Mouse (Mus musculus): Measurements from ENCODE around the gene Plxdc2. TPM values are rescaled to one million over a fixed set of nuclear protein-coding genes. Genes with fewer than 3 reads are reported as not detected.

The Plxdc2 gene
- total RNA-seq, 4 experiments from 2014 or later = 29.1 to 71.3 (median 50.6) TPM

DNA sequence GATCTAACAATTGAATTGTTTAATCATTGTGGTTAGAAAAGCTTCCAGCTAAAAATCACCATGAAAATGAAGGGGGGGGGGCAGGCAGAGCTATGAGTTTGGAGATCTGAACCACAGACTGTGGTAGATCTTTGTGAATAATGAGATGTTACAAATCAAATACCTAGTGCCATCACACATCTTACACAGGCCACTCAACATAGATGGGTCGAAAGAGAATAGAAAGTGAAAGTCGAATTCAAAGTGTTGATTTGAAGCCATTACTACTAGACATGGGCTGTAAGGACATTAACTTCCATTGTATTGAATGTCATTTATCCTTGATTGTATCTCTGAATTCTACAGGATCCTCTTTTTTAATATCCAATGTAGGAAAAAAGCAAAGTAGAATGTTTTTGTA, 212.2 kb downstream of the Plxdc2 start:
- no peak for DNase-seq (ENCODE audit: low spot score in 2 of 2)

DNA sequence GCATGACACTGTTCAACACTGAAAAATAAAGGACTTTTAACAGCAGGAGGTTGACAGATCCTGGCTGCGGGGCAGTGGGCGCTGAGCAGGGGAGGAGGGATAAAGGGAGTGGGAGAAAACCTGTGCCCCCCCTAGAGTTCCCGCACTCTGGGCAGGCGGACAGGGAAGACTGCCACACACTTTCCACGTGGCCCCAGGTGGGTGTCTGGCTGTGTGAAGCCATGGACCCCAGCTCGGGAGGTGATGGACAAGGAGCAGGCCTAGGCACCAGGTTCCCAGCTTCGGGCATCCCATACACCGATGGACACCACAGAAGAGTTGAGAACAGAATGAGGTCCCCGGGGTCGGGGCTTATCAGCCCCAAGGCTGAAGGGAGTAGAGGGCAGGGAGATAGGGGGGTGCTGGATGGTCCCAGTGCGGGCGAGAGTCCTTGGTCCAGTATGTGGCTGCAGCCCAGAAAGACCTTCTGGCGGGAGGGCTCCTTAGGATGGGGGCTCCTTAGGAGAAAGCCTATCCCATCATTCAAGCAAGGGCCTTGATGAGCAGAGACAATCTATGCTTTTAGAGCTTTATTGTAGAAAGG, 215.2 kb downstream of the Plxdc2 start:
- DNase-seq (ENCODE audit: low spot score in 2 of 2) = no peak

DNA sequence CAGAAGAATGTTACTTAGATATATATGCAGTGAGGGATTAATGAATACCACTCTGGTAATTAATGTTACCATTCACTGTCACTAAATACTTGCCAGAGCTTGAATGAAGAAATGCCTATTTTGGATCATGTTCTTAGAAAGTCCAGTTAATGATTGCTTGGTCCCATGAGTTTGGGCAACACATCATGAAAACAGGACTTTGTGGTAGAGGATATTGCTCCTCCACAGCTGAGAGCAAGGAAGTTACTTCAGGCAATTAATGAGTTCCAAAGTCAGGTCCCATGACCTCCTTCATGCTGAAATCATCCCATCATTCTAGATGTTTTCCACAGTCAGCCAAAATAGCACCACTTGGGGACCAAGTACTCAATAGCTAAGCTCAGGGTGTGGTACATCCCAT, 220.5 kb downstream of the Plxdc2 start:
- DNase-seq (ENCODE audit: low spot score in 2 of 2) = no peak

DNA sequence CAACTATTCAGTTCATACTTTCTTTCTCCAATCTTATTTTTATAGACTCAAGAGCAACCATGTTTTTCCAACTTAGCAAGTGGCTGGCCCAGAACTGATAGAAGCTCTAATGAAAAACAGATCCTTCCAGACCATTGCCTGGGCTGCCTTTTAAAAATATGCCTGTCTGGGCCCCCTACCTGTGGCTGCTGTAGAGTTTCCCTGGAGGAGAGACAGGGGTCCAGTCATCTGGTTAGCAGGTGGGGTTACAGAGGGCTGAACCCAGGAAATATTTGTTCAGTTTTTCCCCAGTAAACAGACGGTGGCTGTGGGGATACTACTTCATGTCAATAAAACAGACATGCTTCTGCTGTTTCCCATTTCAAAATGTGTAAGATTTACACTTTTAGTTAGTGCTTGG, 222.0 kb downstream of the Plxdc2 start:
- no peak for DNase-seq (ENCODE audit: low spot score in 2 of 2)

DNA sequence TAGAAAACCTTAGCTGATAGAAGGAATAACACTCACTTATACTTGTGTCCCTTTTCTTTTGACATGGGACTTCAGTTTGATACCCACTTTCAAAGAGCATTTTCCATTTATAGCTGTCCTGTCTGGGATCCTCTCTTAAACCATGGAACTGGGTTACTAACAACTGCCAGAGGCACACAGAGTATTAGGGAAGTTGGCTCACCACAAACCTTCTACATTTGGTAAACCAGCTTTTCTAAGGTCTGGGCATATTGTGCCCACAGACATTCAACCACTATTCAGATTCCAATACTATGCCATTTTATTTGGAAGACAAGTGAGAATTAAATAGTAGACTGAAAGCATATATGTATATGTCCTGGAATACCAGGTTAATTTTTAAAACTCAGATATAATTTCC, 232.4 kb downstream of the Plxdc2 start:
- DNase-seq (ENCODE audit: low spot score in 2 of 2) = no peak

DNA sequence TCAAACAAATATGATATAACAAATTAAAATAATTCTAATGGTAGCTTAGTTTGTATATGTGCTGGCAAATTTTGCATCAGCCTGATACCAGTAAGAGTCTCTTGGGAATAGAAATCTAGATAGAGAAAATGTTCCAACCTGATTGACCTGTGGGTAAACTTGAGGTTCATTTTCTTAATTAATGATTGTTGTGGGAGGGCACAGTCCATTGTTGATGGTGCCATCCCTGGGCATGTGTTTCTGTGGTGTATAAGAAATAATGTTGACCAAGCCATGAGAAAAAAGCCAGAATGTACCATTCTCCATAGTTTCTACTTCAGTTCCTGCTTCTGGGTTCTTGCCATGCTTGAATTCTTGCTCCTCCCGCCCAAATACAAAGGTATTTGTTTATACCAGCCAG, 239.3 kb downstream of the Plxdc2 start:
- no peak for DNase-seq (ENCODE audit: low spot score in 2 of 2)

DNA sequence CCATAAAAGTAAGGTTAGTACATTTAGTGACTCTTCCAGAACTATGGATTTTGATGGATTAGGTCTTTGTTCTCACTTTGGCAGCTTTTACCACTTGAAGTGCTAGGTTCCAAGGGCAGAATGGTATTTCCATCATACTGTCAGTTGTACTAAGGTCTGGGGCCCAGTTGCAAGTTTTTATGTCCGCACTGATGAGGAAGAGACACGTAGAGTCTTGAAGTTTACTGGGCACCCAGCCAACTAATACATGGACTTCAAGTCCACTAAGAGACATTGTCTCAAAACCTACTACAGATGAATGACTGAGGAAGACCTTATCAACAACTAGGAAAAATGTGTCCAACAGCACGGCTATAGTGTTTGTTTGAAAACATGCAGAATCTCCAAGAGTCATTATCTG, 242.1 kb downstream of the Plxdc2 start:
- no peak for DNase-seq (ENCODE audit: low spot score in 2 of 2)

DNA sequence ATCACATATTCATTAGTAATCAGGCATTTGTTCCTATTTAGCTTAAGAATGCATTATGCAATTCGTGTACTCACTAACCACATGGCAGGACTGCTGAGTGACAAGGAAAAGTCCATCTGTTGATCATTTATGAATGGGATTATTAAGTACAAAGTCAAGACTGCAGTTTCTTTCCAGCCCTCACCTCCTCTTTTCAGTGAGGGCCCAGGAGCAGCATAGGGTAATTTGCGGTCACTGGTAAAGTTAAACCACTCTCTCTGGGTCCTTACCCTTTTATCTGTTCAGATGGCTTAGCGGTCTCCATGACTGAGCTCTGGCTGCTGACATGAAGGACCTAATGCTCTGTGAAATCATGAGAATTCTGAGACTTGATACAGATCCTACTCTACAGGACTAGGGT, 248.2 kb downstream of the Plxdc2 start:
- DNase-seq (ENCODE audit: low spot score in 2 of 2) = no peak

DNA sequence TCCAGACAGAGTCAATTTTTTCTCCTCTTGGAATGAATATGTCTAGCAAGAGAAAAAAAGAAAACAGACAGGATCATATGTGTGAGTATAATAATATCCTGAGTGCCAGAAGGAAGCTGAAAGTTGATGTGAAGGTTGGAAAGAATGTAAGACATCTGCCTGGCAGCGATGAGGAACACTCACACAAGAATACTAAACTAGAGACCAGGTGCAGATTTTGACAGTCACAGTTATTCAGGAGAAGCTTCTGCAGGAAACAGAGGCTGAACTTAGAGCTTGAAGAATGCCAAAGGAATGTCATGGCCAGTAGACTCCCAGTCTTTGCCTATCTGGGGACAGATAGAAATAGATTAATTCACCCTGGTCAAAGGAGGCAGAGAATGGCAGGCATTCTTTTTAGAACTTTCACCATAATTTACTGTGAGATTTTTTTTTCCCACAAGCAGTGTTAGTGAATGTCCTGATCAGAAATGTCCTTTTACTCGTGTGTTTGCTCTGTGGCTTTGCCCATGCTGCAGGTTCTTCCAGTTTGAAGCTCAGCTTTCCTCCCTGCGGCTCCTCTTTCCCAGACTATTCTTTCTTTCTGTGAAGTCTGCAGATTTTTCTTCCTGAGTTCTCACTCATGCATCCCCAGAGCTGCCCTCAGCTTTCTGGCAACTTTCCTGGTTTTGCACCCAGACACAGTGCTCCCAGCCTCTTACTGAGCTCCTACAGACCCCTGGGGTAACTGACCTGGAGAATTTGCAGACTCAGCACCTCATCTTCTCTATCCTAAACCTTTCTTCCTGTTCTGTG, 251.9 kb downstream of the Plxdc2 start:
- DNase-seq (ENCODE audit: low spot score in 2 of 2) = peak in 1 of 2 experiments; percentile 9

DNA sequence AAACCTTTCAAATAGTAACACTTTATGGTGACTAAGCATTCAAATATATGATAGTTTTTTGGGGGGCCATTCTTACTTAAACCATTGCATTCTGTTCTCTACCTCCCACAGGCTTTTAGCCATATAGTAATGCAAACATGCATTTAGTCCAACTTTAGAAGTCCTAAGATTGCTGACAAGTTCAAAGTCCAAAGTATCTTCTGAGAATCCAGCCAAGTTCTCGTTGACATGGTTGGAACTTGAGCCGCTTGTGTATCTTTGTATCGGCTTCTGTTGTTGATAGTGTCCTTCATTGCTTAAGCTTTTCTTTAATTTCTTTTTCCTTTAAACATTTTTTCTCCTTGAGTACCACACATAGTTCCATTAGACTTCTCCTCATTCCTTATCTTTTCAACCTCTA, 286.0 kb downstream of the Plxdc2 start:
- DNase-seq (ENCODE audit: low spot score in 2 of 2) = no peak

DNA sequence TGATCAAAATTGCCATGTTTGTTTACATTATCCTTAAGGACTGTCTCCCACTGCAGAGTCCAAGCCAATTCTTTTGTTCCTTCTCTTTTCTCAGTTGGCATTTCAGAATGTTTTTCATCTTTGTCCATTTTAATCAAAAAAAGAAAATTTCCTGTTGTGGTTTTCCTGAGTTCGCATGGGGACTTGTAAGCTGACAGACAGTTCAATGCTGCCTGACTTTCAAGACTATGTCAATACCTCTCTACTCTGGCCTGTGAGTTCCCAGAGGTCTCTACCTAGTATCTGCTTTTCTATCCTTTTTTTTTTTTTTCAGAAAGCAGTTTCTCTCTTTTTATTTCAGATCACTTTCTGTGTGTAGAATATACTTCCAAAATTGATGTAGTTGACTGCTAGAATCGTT, 295.6 kb downstream of the Plxdc2 start:
- DNase-seq (ENCODE audit: low spot score in 2 of 2) = no peak

DNA sequence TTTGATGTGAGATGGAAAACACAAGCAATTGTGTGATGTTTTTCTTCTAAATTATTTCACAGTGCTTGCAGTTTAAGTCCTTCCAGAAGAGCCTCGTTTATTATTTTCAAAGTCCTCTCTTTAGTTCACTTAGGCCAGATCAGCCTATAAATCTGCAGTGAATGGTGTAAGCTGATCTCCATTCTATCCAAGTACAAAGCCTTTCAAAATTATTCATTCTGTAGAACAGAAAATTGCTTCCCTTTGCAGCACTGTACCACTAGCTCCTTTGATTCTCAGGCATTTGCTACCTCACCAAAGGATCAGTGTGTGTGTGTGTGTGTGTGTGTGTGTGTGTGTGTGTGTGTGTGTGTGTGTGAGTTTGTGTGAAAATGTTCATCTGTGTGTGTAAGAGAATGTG, 308.4 kb downstream of the Plxdc2 start:
- DNase-seq (ENCODE audit: low spot score in 2 of 2) = no peak

DNA sequence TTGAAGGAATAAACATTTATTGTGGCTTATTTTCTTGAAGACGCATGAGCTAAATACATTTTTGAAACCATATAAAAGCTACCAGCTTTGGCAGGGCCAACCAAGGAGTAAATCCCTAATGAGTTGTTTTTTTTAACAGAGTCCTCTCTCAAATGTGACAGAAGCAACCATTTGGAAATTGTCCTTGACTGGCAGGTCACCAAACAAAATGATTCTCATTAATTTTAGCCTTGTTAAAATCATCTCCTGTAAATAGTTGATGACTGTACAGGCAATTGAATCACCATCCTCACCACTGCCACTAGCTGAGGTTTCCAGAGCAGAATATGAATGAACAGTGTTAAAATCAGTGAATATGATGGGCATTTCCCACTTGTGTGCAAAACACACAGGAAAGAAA, 312.3 kb downstream of the Plxdc2 start:
- no peak for DNase-seq (ENCODE audit: low spot score in 2 of 2)

DNA sequence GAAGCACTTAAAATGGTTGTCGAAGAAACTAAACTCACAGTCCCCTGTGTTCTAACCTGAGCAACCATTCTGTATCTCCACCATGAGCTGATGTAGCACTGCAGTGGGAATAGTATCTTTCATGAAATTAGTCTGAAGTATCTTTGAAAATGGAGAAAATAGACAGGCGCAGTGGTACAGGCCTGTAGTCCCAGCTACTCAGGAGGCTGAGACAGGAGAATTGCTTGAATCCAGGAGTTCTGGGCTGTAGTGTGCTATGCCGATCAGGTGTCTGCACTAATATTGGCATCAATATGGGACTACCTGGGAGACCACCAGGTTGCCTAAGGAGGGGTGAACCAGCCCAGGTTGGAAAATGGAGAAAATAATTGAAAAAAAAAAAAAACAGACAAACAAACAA, 326.8 kb downstream of the Plxdc2 start:
- no peak for DNase-seq (ENCODE audit: low spot score in 2 of 2)

DNA sequence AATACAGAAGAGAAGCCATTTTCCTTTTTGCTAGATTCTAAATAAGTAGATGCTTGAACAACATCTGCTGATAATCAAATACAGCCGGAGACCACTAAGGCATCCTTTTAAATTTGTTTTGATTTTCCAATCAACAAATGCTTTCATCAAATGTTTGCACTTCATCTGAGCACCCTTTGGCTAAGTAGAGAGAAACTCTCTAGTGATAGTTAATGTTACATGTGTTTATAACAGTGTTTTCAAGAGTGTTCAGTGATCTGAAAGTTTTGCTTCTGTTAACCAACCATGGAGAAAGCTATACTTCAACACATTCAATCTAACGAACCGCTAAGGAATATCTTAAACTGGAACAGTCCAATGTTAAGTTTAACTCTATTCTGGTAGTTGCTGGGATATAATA, 327.6 kb downstream of the Plxdc2 start:
- no peak for DNase-seq (ENCODE audit: low spot score in 2 of 2)

DNA sequence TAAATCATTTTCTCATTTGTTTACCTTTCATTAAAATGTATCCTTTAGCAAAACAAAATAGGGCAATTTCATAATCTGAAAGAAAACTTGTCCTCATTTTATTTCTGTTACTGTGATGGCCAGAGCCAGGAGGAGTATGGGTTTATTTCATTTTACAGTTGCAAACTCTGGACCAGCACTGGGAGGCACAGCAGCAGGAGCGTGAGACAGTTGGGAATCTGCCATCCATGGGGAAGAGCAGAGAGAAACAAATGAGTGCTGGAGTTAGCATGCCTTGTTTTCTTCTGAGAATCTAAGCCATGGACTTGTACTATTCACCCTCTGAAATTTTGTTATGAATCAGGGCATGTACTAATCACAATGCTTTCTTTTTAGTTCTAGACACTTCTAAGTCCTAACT, 328.4 kb downstream of the Plxdc2 start:
- no peak for DNase-seq (ENCODE audit: low spot score in 2 of 2)

DNA sequence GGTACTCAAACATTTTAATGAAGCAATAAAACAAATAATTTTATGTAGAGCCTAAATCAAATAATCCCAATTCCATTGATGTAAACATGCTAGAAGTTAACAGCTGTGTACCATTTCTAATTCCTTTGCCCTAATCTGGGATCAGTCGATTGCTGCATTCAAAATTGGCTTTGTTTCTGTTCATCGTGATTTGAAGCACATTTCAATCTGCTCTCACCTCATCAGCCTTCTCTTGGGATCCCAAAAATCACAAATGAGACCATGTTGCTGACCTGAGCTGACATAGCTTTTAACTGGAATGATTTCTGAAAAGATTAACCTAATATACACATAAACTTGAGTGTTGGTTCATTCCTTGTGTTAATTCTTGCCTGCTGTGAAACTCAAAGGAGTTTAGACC, 340.3 kb downstream of the Plxdc2 start:
- no peak for DNase-seq (ENCODE audit: low spot score in 2 of 2)

DNA sequence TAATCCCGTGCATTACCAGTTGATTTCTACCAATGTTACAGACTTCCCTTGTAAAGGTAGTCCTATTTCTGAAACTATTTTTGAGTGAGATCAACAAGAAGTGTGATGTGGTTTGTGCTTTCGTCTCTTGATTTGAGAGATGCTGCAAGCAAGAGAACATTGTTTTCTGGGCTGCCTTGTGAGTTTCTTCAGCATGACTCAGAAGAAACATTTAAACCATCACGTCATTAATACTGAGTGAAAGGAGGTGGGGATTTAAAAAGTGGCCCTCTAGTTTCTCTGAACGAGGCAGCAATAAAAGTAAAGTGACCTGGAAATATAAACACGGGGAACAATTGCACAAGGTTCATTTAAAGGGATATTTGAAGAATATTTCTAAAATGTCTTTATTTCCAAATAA, 341.1 kb downstream of the Plxdc2 start:
- no peak for DNase-seq (ENCODE audit: low spot score in 2 of 2)

DNA sequence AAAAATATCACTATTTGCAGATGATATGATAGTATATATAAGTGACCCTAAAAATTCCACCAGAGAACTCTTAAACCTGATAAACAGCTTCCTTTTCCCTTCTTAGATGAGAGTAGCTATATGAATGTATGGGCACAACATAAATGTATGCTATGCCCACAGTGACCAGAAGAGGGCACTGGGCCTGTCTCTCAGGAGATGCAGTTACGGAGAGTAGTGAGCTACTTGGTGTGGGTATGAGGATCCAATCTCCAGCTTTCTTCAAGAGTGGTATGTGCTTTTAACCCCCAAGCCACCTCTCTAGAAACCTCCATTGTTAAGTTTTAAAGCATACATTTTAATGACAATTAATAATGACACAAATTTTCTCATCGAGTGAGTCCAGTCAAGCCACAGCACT, 350.1 kb downstream of the Plxdc2 start:
- DNase-seq (ENCODE audit: low spot score in 2 of 2) = no peak

DNA sequence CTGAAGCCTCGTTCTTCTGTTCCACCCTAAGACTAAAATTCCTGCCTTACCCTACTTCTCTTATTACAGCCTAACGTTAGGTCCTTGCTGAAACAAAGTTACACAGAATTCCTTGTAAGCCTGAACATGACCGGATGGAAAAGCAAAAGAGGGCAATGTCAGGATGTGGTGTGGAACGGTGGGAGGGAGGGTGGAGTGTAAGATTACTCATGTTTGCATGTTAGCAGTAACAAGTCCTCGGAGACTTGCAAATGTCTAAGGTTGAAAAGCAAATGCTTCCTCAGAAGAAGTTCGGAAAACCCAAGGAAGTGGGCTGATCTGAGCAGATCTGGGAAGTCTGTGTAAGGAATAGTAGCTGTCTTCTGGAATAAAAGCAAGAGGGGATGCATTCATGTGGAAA, 353.8 kb downstream of the Plxdc2 start:
- no peak for DNase-seq (ENCODE audit: low spot score in 2 of 2)

DNA sequence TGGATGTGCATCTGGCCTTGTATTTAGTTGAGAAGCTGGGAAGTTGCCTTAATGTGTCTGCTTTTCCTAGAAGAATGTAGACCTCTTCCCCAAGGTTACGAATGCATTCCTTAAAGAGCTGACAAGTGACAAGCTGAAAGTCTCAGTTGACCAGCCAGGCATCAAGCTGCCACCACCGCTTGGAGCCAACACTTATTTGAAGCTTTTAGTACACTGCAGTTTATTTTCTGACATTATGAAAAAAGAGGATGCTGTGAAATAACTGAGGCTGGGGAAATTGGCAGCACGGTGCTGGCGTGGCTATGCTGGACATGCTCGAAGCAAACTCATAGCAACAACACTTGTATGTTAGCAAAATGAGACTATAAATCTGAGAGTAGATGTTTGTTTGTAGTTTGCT, 374.9 kb downstream of the Plxdc2 start:
- DNase-seq (ENCODE audit: low spot score in 2 of 2) = no peak

DNA sequence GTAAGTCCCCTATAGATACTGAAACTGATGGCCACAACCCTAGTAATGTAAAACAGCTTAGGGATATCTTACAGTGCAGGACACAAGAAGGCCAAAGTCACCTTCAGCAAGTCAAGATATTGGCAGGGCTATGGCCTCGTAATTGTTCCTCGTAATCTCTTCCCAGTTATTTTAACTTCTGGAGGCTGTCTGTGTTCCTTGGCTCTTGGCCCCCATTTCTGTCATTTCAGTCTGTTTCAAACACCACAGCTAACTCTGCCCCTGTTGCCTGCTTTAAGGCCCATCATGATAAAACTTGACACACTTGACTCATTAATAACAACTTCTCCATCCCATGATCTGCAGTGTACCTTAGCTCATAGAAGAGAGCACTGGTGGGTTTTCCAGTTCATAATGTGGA, 378.3 kb downstream of the Plxdc2 start:
- DNase-seq (ENCODE audit: low spot score in 2 of 2) = no peak

DNA sequence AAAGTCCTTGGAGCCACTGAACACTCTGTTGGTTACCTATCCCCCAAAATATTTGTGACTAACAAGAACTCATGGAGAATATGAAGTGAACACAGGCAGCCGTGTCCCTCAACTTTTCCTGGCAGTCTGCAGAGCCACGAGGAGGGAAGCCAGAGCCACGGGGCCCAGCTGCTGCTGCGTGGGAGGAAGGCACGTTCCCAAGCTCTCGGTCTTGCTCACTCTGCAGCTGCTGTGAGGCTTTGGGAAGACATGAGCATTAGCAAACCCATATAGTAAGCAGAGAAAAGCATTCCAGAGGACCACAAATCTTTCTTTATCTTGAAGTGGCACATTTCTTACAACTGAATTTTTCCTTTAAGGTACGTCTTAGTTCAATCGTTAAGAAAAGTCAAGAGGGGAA, 382.1 kb downstream of the Plxdc2 start:
- DNase-seq (ENCODE audit: low spot score in 2 of 2) = peak; percentile 49 to 66
